8 mouse cellular contexts compared by ENCODE assay signal in the genomic region with DNA sequence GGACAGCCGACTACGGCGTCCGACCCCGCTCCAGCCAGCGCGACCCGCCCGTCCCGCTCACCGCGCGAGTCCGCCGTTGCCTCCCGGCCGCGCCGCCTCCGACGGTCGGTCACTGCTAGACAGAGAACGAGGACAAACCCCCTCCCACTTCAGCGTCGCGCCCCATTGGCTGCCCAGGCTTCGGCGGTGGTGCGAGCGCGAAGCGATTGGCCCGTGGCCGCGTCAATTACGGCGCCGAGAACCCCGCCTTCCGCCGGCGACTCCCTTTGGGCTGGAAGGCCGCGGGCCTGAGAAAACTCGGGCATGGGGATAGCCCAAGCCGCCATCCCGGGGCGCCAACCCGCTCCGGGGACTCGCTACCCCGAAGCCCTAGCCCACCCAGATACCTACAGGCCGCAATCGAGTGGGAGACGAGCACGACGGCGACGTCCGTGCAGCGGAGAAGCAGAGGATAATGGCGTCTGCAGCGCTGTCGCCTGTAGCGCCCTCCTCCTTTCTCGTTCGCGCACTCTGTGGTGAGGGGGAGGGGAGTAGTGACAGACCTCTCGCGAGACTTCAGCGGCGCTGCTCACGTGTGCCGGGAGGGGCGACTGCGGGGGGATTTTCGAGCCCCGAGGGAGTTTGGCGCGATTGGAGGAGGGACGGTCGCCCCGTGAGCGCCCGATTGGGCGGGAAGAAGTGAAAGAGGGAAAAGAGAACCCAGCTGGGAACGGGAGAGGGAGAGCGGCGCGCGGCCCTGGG. TPM values are rescaled to one million over a fixed set of nuclear protein-coding genes. Genes with fewer than 3 reads are reported as not detected.
DNase-seq lines count a peak whose midpoint lies in the region; ATAC-seq and TF ChIP-seq lines count a peak whose summit lies in the region.

A gene (plus strand): TSS at position 246 of the 741 bp plus-strand sequence.

- H3K36me3 ChIP-seq in forebrain, embryonic 11.5 days (ENCODE audit: control insufficient read depth, insufficient read depth, low read length), result peaks cover 11% of the 10 kb centered on the region
- peaks cover 9% of the 10 kb centered on the region for H3K36me3 ChIP-seq in heart, embryonic 16.5 days (ENCODE audit: control insufficient read depth, insufficient read depth)
- H3K36me3 ChIP-seq in liver, embryonic 16.5 days (ENCODE audit: control insufficient read depth, insufficient read depth), result peaks cover 17% of the 10 kb centered on the region
- peaks cover 17% of the 10 kb centered on the region for H3K36me3 ChIP-seq in neural tube, embryonic 13.5 days
- no peaks in the 10 kb centered on the region; the same call in 1 of the 2 replicates for H3K36me3 ChIP-seq in testis, adult 2 months (ENCODE audit: control insufficient read depth, insufficient read depth, low read length)

- peak within 1 kb of the TSS; percentile 85 for H3K4me2 ChIP-seq in forebrain, embryonic 11.5 days (ENCODE audit: low read depth, low read length, severe bottlenecking)
- H3K4me2 ChIP-seq in heart, embryonic 16.5 days (ENCODE audit: low read depth, low read length), result peak within 1 kb of the TSS; percentile 89
- peak within 1 kb of the TSS; percentile 87 for H3K4me2 ChIP-seq in liver, embryonic 16.5 days (ENCODE audit: low read depth, low read length)
- H3K4me2 ChIP-seq in neural tube, embryonic 13.5 days, result peak within 1 kb of the TSS; percentile 91

- DNase-seq in CD8-positive naive resting alpha-beta T cell, adult 2 months (ENCODE audit: low read depth in 2 of 2, low spot score in 2 of 2), result peak; percentile 99
- peak; percentile 97 for DNase-seq in c-Kit-positive CD71-negative TER-119-negative erythroid progenitor cells, embryonic 14.5 days (ENCODE audit: low read depth)
- peak; percentile 99 for DNase-seq in forebrain, embryonic 11.5 days (ENCODE audit: low spot score)
- DNase-seq in kidney, postnatal 36 days, result peak; percentile 97 to 98

- TF ChIP-seq POLR2A in testis, adult 2 months (IDR thresholded peaks at IDR 0.05; ENCODE audit: control insufficient read depth, low read depth, low read length), result peak; percentile 99

- 0% methylated on average over 64 of the region's 91 CpGs for WGBS in forebrain, embryonic 11.5 days
- under 1% methylated on average over 86 of the region's 91 CpGs for WGBS in heart, embryonic 16.5 days
- 0% methylated on average over 88 of the region's 91 CpGs for WGBS in liver, embryonic 16.5 days (ENCODE audit: insufficient replicate concordance)
- under 1% methylated on average over 91 of the region's 91 CpGs for WGBS in neural tube, embryonic 13.5 days

- no peaks in the 10 kb centered on the region; the same call in 1 of the 2 replicates for H3K4me1 ChIP-seq in forebrain, embryonic 11.5 days (replicated peaks; ENCODE audit: control insufficient read depth, insufficient read depth, low read length)
- peaks cover 11% of the 10 kb centered on the region for H3K4me1 ChIP-seq in heart, embryonic 16.5 days (ENCODE audit: control insufficient read depth, insufficient read depth, low read length)
- H3K4me1 ChIP-seq in liver, embryonic 16.5 days (ENCODE audit: control insufficient read depth, low read depth, low read length), result peaks cover 19% of the 10 kb centered on the region
- H3K4me1 ChIP-seq in neural tube, embryonic 13.5 days (replicated peaks), result peaks cover 23% of the 10 kb centered on the region
- H3K4me1 ChIP-seq in testis, adult 2 months (ENCODE audit: control insufficient read depth, insufficient read depth, low read length), result peaks cover 7% of the 10 kb centered on the region

- peak; percentile 93 for ATAC-seq in forebrain, embryonic 11.5 days (replicated peaks; ENCODE audit: low FRiP score)
- ATAC-seq in heart, embryonic 16.5 days (replicated peaks; ENCODE audit: extremely low read depth, insufficient read depth, low FRiP score), result peak; percentile 92
- ATAC-seq in liver, embryonic 16.5 days (ENCODE audit: low read depth), result peak; percentile 92
- ATAC-seq in neural tube, embryonic 13.5 days (ENCODE audit: low read depth), result peak; percentile 97

- peak; percentile 11; the same call in 1 of the 2 replicates for TF ChIP-seq CTCF in testis, adult 2 months (IDR thresholded peaks at IDR 0.05; ENCODE audit: control insufficient read depth, insufficient read depth, insufficient replicate concordance, low read depth, low read length)

- peak within 1 kb of the TSS; percentile 98 for H3K27ac ChIP-seq in forebrain, embryonic 11.5 days (ENCODE audit: low read depth, low read length)
- H3K27ac ChIP-seq in heart, embryonic 16.5 days (ENCODE audit: low read length), result peak within 1 kb of the TSS; percentile 99
- H3K27ac ChIP-seq in liver, embryonic 16.5 days (ENCODE audit: low read length), result peak within 1 kb of the TSS; percentile 97
- peak within 1 kb of the TSS; percentile 100 for H3K27ac ChIP-seq in neural tube, embryonic 13.5 days (replicated peaks)
- H3K27ac ChIP-seq in testis, adult 2 months (ENCODE audit: control insufficient read depth, insufficient read depth, low read depth, low read length), result peak within 1 kb of the TSS; percentile 100

- peak within 1 kb of the TSS; percentile 100 for H3K9ac ChIP-seq in forebrain, embryonic 11.5 days (ENCODE audit: low read length)
- H3K9ac ChIP-seq in heart, embryonic 16.5 days (ENCODE audit: low read length), result peak within 1 kb of the TSS; percentile 100
- H3K9ac ChIP-seq in liver, embryonic 16.5 days (ENCODE audit: low read depth, low read length), result peak within 1 kb of the TSS; percentile 100
- H3K9ac ChIP-seq in neural tube, embryonic 13.5 days, result peak within 1 kb of the TSS; percentile 100

- H3K4me3 ChIP-seq in forebrain, embryonic 11.5 days (ENCODE audit: low read depth, low read length), result peak within 1 kb of the TSS; percentile 100
- H3K4me3 ChIP-seq in heart, embryonic 16.5 days (ENCODE audit: low read length), result peak within 1 kb of the TSS; percentile 99
- peak within 1 kb of the TSS; percentile 86 for H3K4me3 ChIP-seq in liver, embryonic 16.5 days (ENCODE audit: low read depth, low read length)
- H3K4me3 ChIP-seq in neural tube, embryonic 13.5 days, result peak within 1 kb of the TSS; percentile 79
- peak within 1 kb of the TSS; percentile 99 for H3K4me3 ChIP-seq in testis, adult 2 months (ENCODE audit: control insufficient read depth, low read depth, low read length)

- H3K27me3 ChIP-seq in forebrain, embryonic 11.5 days (ENCODE audit: control insufficient read depth, insufficient read depth, low read length), result no peaks in the 10 kb centered on the region
- no peaks in the 10 kb centered on the region for H3K27me3 ChIP-seq in heart, embryonic 16.5 days (ENCODE audit: control insufficient read depth, insufficient read depth, low read length)
- H3K27me3 ChIP-seq in liver, embryonic 16.5 days (ENCODE audit: control insufficient read depth, insufficient read depth, low read depth, low read length), result no peaks in the 10 kb centered on the region
- H3K27me3 ChIP-seq in neural tube, embryonic 13.5 days, result no peaks in the 10 kb centered on the region
- no peaks in the 10 kb centered on the region for H3K27me3 ChIP-seq in testis, adult 2 months (ENCODE audit: control insufficient read depth, insufficient read depth, low read length)

- H3K9me3 ChIP-seq in forebrain, embryonic 11.5 days (ENCODE audit: control insufficient read depth, low read length), result no peaks in the 10 kb centered on the region
- no peaks in the 10 kb centered on the region for H3K9me3 ChIP-seq in heart, embryonic 16.5 days (replicated peaks; ENCODE audit: control insufficient read depth, low read length)
- H3K9me3 ChIP-seq in liver, embryonic 16.5 days (replicated peaks; ENCODE audit: control insufficient read depth, low read length), result no peaks in the 10 kb centered on the region
- no peaks in the 10 kb centered on the region for H3K9me3 ChIP-seq in neural tube, embryonic 13.5 days

RNA-seq across cellular contexts. Expression of the gene that starts here (rescaled TPM):
- polyA plus RNA-seq in forebrain, embryonic 11.5 days (2014; fragmentation: Nextera tagmentation; extraction: Ambion mirVana), result 35.9 and 40.9 TPM in 2 replicates
- polyA plus RNA-seq in heart, embryonic 16.5 days (2015; fragmentation: Nextera tagmentation; extraction: Ambion mirVana), result 19.4 and 21.9 TPM in 2 replicates
- 11.9 and 13.1 TPM in 2 replicates for polyA plus RNA-seq in liver, embryonic 16.5 days (2015; fragmentation: Nextera tagmentation; extraction: Ambion mirVana)
- polyA plus RNA-seq in neural tube, embryonic 13.5 days (2015; fragmentation: Nextera tagmentation; extraction: Ambion mirVana), result 23.1 and 23.6 TPM in 2 replicates
- polyA plus RNA-seq in testis, adult 2 months (2012; rRNA removed), result 32.2 and 37.1 TPM in 2 replicates

Comparison
In these comparisons a context has a peak if more than half of its experiments do, and no peak if none do; other contexts are left out.
1. Peak in every context shown above with its lines: DNase-seq, ATAC-seq, H3K4me3 ChIP-seq and H3K27ac ChIP-seq.